Mouse (Mus musculus) liver, adult 2 months (tissue): Measurements from ENCODE around the gene Mrps7.
"Not testable (repeated sequence)": the region's sequence is repeated elsewhere in the genome, so short reads cannot be mapped to it uniquely, and the experiment has no call there.

Source experiments
- CTCF ChIP-seq: fragments of 200-500 bp; IDR thresholded peaks from 2 replicates; pipeline ENCODE4 v1.5.1; 2011; ENCODE audit warnings: low read depth, low read length, control low read depth
- POLR2A ChIP-seq: fragments of 200-500 bp; IDR thresholded peaks from 2 replicates; pipeline ENCODE4 v1.6.1; 2011; ENCODE audit warnings: low read length, control low read depth; ENCODE audit not compliant: insufficient read depth; ENCODE audit errors: extremely low read depth

DNA sequence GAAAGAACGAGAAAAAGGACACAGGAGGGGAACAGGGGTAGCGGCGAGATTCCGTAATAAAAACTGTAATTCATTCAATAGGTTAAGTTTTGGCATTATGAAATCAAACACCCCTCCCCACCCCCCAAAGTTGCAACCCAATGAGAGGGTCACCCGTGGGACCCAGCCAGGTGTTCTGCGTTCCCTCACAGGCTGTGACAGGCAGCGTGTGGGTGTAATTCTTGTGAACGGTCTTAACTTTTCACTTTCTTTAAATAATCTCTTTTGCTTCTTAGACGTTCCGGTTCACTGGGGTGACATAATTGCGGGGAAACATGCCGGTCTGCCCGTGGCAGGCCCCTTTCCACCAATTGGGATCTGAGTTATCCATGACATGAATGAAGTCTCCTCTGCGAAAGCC, 41.8 kb downstream of the Mrps7 start:
- not testable (repeated sequence) for TF ChIP-seq POLR2A, CTCF
